Mouse (Mus musculus) embryo, embryonic 11 days (tissue): ENCODE measurements at regions not wholly inside any gene's neighbourhood (a gene's known extent, or its start where the extent isn't known, plus 50 kb on each side); places are given as distances from the start of the nearest gene placed in this dataset.

ENCODE experiments used
- DNase-seq: peaks from one replicate; pipeline ENCODE4 v3.0.0-alpha.2; 2015

DNA sequence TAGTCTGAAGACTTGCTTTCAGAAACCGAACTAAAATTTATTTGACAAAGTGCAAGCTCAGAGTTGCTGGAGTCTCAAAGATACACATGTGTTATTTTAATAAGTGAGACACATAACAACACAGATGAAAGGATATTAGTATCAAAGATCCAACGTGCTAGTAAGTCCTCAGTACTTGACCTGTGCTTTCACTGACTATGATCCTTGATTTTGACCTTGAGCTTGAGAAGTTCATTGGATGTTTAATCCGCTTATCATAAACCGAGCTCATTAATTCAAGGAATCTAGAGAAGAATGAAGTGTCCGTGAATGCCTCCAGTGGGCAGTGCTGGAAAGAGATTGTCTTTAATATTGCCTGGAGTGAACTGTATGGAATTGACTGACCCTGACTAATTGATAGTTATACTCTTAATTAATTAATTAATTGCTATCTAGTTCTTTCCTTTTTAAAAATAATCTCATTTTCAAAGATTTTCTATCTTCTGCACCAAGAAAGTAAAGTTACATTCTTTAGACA, 729.6 kb upstream of the Gm597 start:
- DNase-seq: peak; percentile 1
